Mouse (Mus musculus): ENCODE measurements at regions not wholly inside any gene's neighbourhood (a gene's known extent, or its start where the extent isn't known, plus 50 kb on each side); places are given as distances from the start of the nearest gene placed in this dataset.

GRCm38 (mm10) chr3:58146762-58147161 is 267.8 kb upstream of the Tsc22d2 start:
- no peak for DNase-seq (ENCODE audit: low read depth, low spot score)

GRCm38 (mm10) chr3:58153141-58153540 is 261.4 kb upstream of the Tsc22d2 start:
- DNase-seq (ENCODE audit: low read depth, low spot score) = no peak

- no peak for DNase-seq (ENCODE audit: low read depth, low spot score)
Measured at GRCm38 (mm10) chr3:58153874-58154756, 260.4 kb upstream of the Tsc22d2 start.

GRCm38 (mm10) chr3:58159384-58159783 is 255.1 kb upstream of the Tsc22d2 start:
- DNase-seq (ENCODE audit: low read depth, low spot score) = peak; percentile 81

- no peak for DNase-seq (ENCODE audit: low read depth, low spot score)
Measured at GRCm38 (mm10) chr3:58162238-58162637, 252.3 kb upstream of the Tsc22d2 start.

- DNase-seq (ENCODE audit: low read depth, low spot score) = peak; percentile 90
Measured at GRCm38 (mm10) chr3:58163806-58164205, 250.7 kb upstream of the Tsc22d2 start.

- DNase-seq (ENCODE audit: low read depth, low spot score) = no peak
Measured at GRCm38 (mm10) chr3:58166628-58167027, 247.9 kb upstream of the Tsc22d2 start.

- no peak for DNase-seq (ENCODE audit: low read depth, low spot score)
Measured at GRCm38 (mm10) chr3:58167121-58167520, 247.4 kb upstream of the Tsc22d2 start.

GRCm38 (mm10) chr3:58167761-58168290 is 246.7 kb upstream of the Tsc22d2 start:
- no peak for DNase-seq (ENCODE audit: low read depth, low spot score)

- no peak for DNase-seq (ENCODE audit: low read depth, low spot score)
Measured at GRCm38 (mm10) chr3:58168522-58169185, 245.9 kb upstream of the Tsc22d2 start.

- no peak for DNase-seq (ENCODE audit: low read depth, low spot score)
Measured at GRCm38 (mm10) chr3:58169786-58170185, 244.7 kb upstream of the Tsc22d2 start.

- DNase-seq (ENCODE audit: low read depth, low spot score) = no peak
Measured at GRCm38 (mm10) chr3:58172096-58172495, 242.4 kb upstream of the Tsc22d2 start.

- no peak for DNase-seq (ENCODE audit: low read depth, low spot score)
Measured at GRCm38 (mm10) chr3:58173821-58174220, 240.7 kb upstream of the Tsc22d2 start.

GRCm38 (mm10) chr3:58181715-58182114 is 232.8 kb upstream of the Tsc22d2 start:
- DNase-seq (ENCODE audit: low read depth, low spot score) = no peak

GRCm38 (mm10) chr3:58182299-58182698 is 232.2 kb upstream of the Tsc22d2 start:
- DNase-seq (ENCODE audit: low read depth, low spot score) = no peak

GRCm38 (mm10) chr3:58183279-58183678 is 231.2 kb upstream of the Tsc22d2 start:
- DNase-seq (ENCODE audit: low read depth, low spot score) = no peak

GRCm38 (mm10) chr3:58200462-58200861 is 214.1 kb upstream of the Tsc22d2 start:
- no peak for DNase-seq (ENCODE audit: low read depth, low spot score)

GRCm38 (mm10) chr3:58202816-58203215 is 211.7 kb upstream of the Tsc22d2 start:
- DNase-seq (ENCODE audit: low read depth, low spot score) = no peak

- DNase-seq (ENCODE audit: low read depth, low spot score) = no peak
Measured at GRCm38 (mm10) chr3:58203806-58204205, 210.7 kb upstream of the Tsc22d2 start.

- DNase-seq (ENCODE audit: low read depth, low spot score) = no peak
Measured at GRCm38 (mm10) chr3:58205526-58205925, 209.0 kb upstream of the Tsc22d2 start.

GRCm38 (mm10) chr3:58206776-58207398 is 207.6 kb upstream of the Tsc22d2 start:
- no peak for DNase-seq (ENCODE audit: low read depth, low spot score)

GRCm38 (mm10) chr3:58211016-58211415 is 203.5 kb upstream of the Tsc22d2 start:
- no peak for DNase-seq (ENCODE audit: low read depth, low spot score)

Data from forelimb bud, embryonic 11.5 days (tissue).